Mouse (Mus musculus): ENCODE results near the gene Pi4k2a. TPM values are rescaled to one million over a fixed set of nuclear protein-coding genes. Genes with fewer than 3 reads are reported as not detected.
A peak's percentile ranks its signal among the peaks of the same experiment; 100 is the strongest.

Gene Pi4k2a
- polyA plus RNA-seq, 1 experiment, result 81.0 TPM

DNA sequence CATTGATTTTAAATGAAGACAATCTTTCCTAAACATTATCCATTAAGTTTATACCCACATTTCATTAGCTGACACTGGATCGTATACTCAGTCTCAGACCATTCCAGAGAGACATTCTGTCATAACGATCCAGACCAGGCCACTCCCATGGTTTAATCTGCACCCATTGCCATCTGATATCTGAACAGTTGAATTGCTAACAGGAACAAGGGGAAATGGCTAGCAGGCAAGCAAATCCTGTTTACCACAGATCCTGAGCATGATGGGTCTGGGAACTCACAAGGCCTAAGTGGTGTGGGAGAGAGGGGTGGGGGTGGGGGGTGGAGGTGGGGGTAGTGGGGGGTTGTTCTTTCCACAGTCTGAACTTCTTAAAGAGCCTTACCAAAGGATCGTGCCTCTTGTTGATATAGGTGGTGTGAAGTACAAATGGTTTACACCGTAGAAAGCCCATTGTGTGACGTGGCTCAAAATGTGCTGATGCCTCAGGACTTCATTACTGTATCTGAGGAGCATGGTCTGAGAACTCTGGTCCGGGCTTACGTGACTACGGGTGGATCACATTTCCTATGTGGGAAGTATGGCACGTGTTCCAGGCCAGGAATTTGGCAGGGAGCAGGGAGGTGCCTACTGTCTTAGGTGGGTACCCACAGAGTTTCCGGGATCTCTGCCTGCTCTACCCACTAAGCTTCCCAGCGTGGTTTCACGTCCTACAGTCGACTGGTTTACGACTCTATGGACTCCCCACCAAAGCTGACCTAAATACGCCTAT lies 48.4 kb downstream of the Pi4k2a start:
- Histone ChIP-seq H3K27ac (ENCODE audit: insufficient read depth, low read length) (no peak overlapping the region), H3K27me3 (ENCODE audit: control insufficient read depth, insufficient read depth, low read length) (no peaks in the 10 kb centered on the region), H3K4me1 (ENCODE audit: control insufficient read depth, insufficient read depth, low read length) (no peaks in the 10 kb centered on the region), H3K4me3 (replicated peaks; ENCODE audit: insufficient read depth, low read depth, low read length) (no peak overlapping the region)
- DNase-seq, result no peak
- TF ChIP-seq POLR2A (IDR thresholded peaks at IDR 0.05; ENCODE audit: borderline replicate concordance, insufficient read depth, low read length), result no peak
- no peak for TF ChIP-seq CTCF (IDR thresholded peaks at IDR 0.05; ENCODE audit: borderline replicate concordance, insufficient read depth, low read depth, low read length)
- WGBS, result 85% methylated on average over 15 of the region's 15 CpGs

DNA sequence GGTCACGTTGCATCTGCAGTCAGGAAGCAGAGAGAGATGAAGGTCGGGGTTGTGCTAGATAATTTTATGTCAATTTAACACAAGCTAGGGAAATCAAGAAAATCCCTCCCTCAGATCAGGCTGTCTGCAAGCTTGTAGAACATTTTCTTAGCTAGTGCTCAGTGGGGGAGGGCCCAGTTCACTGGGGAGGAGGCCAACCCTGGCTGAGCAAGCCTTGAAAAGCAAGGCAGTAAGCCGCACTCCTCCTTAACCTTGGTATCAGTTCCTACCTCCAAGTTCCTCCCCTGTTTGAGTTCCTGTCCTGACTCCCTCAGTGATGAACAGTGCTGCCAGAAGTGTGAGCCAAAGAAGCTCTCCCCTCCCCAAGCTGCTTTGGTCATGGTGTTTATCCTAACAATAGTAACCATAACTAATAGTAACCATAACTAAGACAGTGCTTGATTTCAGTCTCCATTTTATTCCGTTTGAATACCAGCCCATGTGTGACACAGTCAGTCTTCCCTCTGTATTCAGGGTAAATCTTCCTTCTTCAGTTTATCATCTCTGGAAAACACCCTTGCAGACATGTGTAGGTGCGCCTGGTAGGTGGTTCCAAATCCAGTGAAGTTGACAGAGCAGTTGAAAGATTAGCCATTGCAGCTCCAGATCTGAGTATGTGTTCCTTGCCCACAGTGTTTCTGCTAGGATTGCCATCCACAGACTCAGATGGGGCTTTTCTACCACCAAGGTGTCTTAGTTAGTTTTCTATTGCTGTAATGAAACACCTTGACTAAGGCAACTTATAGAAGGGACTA lies 49.7 kb downstream of the Pi4k2a start:
- no peaks in the 10 kb centered on the region for H3K4me1 ChIP-seq (ENCODE audit: control insufficient read depth, insufficient read depth, low read length)
- H3K4me3 ChIP-seq (replicated peaks; ENCODE audit: insufficient read depth, low read depth, low read length), result no peak overlapping the region
- no peaks in the 10 kb centered on the region for H3K27me3 ChIP-seq (ENCODE audit: control insufficient read depth, insufficient read depth, low read length)
- no peak for DNase-seq
- TF ChIP-seq POLR2A (IDR thresholded peaks at IDR 0.05; ENCODE audit: borderline replicate concordance, insufficient read depth, low read length) (no peak), CTCF (IDR thresholded peaks at IDR 0.05; ENCODE audit: borderline replicate concordance, insufficient read depth, low read depth, low read length) (no peak)
- WGBS, result 76% methylated on average over 5 of the region's 5 CpGs
- no peak overlapping the region for H3K27ac ChIP-seq (ENCODE audit: insufficient read depth, low read length)

DNA sequence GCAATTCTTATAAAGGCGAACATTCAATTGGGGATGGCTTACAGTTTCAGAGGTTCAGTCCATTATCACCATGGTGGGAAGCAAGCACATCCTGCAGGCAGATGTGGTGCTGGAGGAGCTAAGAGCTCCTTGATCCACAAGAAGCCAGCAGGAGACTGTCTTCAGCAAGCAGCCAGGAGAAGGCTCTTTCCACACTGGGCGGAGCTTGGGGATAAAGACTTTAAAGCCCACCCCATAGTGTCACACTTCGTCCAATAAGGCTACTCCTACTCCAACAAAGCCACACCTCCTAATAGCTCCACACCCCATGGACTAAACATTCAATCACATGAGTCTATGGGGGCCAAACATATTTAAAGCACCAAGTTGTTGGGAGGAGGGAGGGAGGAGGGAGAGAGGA lies 51.7 kb downstream of the Pi4k2a start:
- Histone ChIP-seq H3K27ac (ENCODE audit: insufficient read depth, low read length) (no peak overlapping the region), H3K27me3 (ENCODE audit: control insufficient read depth, insufficient read depth, low read length) (no peaks in the 10 kb centered on the region), H3K4me3 (replicated peaks; ENCODE audit: insufficient read depth, low read depth, low read length) (no peak overlapping the region), H3K4me1 (ENCODE audit: control insufficient read depth, insufficient read depth, low read length) (no peaks in the 10 kb centered on the region)
- 88% methylated on average over 3 of the region's 3 CpGs for WGBS
- TF ChIP-seq POLR2A (IDR thresholded peaks at IDR 0.05; ENCODE audit: borderline replicate concordance, insufficient read depth, low read length), result no peak
- TF ChIP-seq CTCF (IDR thresholded peaks at IDR 0.05; ENCODE audit: borderline replicate concordance, insufficient read depth, low read depth, low read length), result no peak
- no peak for DNase-seq

DNA sequence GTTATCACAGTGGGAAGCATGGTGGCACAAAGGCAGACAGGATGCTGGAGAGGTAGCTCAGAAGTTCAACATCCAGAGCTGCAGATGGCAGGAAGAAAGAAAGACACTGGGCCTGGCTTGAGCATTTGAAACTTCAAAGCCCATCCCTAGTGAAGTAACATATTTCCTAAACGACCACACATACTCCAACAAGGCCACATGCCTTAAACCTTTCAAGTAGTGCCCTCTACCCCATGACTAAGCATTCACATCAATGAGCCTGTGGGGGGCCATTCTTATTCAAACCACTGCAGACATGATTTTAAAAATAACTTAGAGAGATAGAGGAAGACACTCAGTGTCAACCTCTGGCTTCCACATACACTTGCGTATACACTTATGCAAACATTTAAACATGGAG lies 52.5 kb downstream of the Pi4k2a start:
- TF ChIP-seq POLR2A (IDR thresholded peaks at IDR 0.05; ENCODE audit: borderline replicate concordance, insufficient read depth, low read length), result no peak
- no peak for TF ChIP-seq CTCF (IDR thresholded peaks at IDR 0.05; ENCODE audit: borderline replicate concordance, insufficient read depth, low read depth, low read length)
- no peaks in the 10 kb centered on the region for H3K4me1 ChIP-seq (ENCODE audit: control insufficient read depth, insufficient read depth, low read length)
- H3K27me3 ChIP-seq (ENCODE audit: control insufficient read depth, insufficient read depth, low read length), result no peaks in the 10 kb centered on the region
- WGBS, result 71% methylated on average over 2 of the region's 2 CpGs
- H3K4me3 ChIP-seq (replicated peaks; ENCODE audit: insufficient read depth, low read depth, low read length), result no peak overlapping the region
- DNase-seq, result no peak
- no peak overlapping the region for H3K27ac ChIP-seq (ENCODE audit: insufficient read depth, low read length)

DNA sequence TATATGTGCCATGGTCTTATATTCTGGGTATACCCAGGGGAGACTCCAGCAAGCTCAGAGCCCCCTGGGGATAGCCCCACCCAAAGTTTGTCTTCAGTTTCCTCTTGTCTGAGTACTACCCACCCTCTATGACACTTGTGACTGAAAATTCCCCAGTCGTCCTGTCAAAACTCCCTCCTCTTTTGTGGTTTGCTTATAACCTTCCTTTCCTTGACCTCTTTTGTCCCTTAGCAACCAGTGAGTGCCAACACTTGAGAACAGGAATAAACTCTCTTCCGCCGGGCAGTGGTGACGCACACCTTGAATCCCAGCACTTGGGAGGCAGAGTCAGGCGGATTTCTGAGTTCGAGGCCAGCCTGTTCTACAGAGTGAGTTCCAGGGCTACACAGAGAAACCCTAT lies 53.8 kb downstream of the Pi4k2a start:
- H3K27ac ChIP-seq (ENCODE audit: insufficient read depth, low read length), result no peak overlapping the region
- DNase-seq, result no peak
- no peaks in the 10 kb centered on the region for H3K4me1 ChIP-seq (ENCODE audit: control insufficient read depth, insufficient read depth, low read length)
- no peaks in the 10 kb centered on the region for H3K27me3 ChIP-seq (ENCODE audit: control insufficient read depth, insufficient read depth, low read length)
- no peak overlapping the region for H3K4me3 ChIP-seq (replicated peaks; ENCODE audit: insufficient read depth, low read depth, low read length)
- 50% methylated on average over 6 of the region's 6 CpGs for WGBS
- no peak for TF ChIP-seq CTCF (IDR thresholded peaks at IDR 0.05; ENCODE audit: borderline replicate concordance, insufficient read depth, low read depth, low read length)
- no peak for TF ChIP-seq POLR2A (IDR thresholded peaks at IDR 0.05; ENCODE audit: borderline replicate concordance, insufficient read depth, low read length)

DNA sequence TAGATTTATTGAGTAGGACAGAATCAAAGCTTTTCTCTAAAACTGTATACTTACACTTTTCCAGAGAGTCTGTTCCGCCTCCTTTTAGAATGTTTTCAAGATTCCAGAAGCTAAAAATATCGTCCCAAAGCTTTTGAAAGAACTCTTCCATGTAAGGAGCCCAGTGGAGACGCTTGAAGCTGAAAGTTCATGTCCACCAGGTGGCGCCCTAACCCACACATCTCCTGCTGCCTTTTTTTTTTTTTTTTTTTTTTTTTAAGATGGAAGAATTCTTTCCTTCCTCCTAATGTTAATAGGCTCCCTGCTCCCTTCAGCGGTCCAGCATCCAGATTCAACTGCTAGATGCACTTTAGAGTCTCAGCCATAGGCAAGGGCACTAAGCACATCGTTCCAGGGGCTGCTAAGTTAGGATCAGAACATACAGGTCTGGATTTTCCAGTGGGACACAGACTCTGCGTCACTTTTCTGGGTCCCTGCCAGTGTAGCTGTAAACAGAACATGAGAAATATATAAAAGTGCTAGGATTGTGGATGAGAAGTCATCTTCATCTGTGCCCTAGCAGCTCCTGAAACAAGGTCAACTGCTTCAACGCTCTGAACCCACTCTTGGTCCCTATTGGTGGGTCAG lies 54.4 kb downstream of the Pi4k2a start:
- Histone ChIP-seq H3K27me3 (ENCODE audit: control insufficient read depth, insufficient read depth, low read length) (no peaks in the 10 kb centered on the region), H3K4me3 (replicated peaks; ENCODE audit: insufficient read depth, low read depth, low read length) (no peak overlapping the region), H3K27ac (ENCODE audit: insufficient read depth, low read length) (no peak overlapping the region), H3K4me1 (ENCODE audit: control insufficient read depth, insufficient read depth, low read length) (no peaks in the 10 kb centered on the region)
- peak; percentile 68 to 78 for DNase-seq
- no peak for TF ChIP-seq POLR2A (IDR thresholded peaks at IDR 0.05; ENCODE audit: borderline replicate concordance, insufficient read depth, low read length)
- TF ChIP-seq CTCF (IDR thresholded peaks at IDR 0.05; ENCODE audit: borderline replicate concordance, insufficient read depth, low read depth, low read length), result peak; percentile 71
- WGBS, result 28% methylated on average over 8 of the region's 8 CpGs

DNA sequence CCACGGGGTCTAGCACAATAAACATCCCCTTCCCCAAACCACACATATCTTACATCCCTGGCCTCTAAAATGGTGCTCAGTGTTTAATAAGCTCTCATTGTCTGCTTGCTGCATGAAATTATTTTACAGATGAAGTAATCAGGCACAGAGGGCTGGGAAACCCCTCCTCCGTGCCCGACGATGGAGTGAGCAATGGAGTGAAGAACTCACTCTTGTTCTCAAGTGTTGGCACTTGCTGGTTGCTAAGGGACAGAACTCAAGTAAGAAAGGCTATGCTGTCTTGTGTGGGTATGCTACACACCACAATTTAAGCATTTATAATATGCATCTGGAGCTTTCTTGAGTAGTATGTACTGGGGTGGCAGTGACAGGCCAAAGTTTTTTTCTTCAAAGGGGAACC lies 54.9 kb downstream of the Pi4k2a start:
- no peak for TF ChIP-seq POLR2A (IDR thresholded peaks at IDR 0.05; ENCODE audit: borderline replicate concordance, insufficient read depth, low read length)
- TF ChIP-seq CTCF (IDR thresholded peaks at IDR 0.05; ENCODE audit: borderline replicate concordance, insufficient read depth, low read depth, low read length), result no peak
- WGBS, result 44% methylated on average over 4 of the region's 4 CpGs
- H3K27ac ChIP-seq (ENCODE audit: insufficient read depth, low read length), result no peak overlapping the region
- H3K27me3 ChIP-seq (ENCODE audit: control insufficient read depth, insufficient read depth, low read length), result no peaks in the 10 kb centered on the region
- DNase-seq, result no peak
- H3K4me1 ChIP-seq (ENCODE audit: control insufficient read depth, insufficient read depth, low read length), result no peaks in the 10 kb centered on the region
- H3K4me3 ChIP-seq (replicated peaks; ENCODE audit: insufficient read depth, low read depth, low read length), result no peak overlapping the region

Data from cerebellum, adult 2 months (tissue).